Mouse (Mus musculus) olfactory bulb, adult 2 months (tissue): ENCODE measurements at regions not wholly inside any gene's neighbourhood (a gene's known extent, or its start where the extent isn't known, plus 50 kb on each side); places are given as distances from the start of the nearest gene placed in this dataset.
"Not testable (repeated sequence)": the region's sequence is repeated elsewhere in the genome, so short reads cannot be mapped to it uniquely, and the experiment has no call there.

Experiments
- H3K27ac ChIP-seq: fragments of 200-500 bp; 2 replicates; pipeline ENCODE4 v1.5.1; 2012; ENCODE audit warnings: low read depth, low read length; ENCODE audit not compliant: insufficient read depth
- H3K4me1 ChIP-seq: fragments of 200-500 bp; 2 replicates; pipeline ENCODE4 v1.6.1; 2012; ENCODE audit warnings: low read length; ENCODE audit not compliant: control insufficient read depth, insufficient read depth
- H3K4me3 ChIP-seq: fragments of 200-500 bp; 2 replicates; pipeline ENCODE4 v1.5.1; 2012; ENCODE audit warnings: mild to moderate bottlenecking, low read depth, low read length, moderate library complexity; ENCODE audit not compliant: insufficient read depth
- CTCF ChIP-seq: fragments of 200-500 bp; IDR thresholded peaks from 2 replicates; pipeline ENCODE4 v1.5.1; 2012; ENCODE audit warnings: low read depth, mild to moderate bottlenecking, low read length, moderate library complexity; ENCODE audit not compliant: insufficient read depth
- POLR2A ChIP-seq: fragments of 200-500 bp; IDR thresholded peaks from 2 replicates; pipeline ENCODE4 v1.6.1; 2012; ENCODE audit warnings: mild to moderate bottlenecking, low read depth, low read length, moderate library complexity; ENCODE audit not compliant: insufficient read depth
- WGBS: fragments of 180-500 bp; shearing (Covaris S2); methylation state at CpG from one replicate; pipeline ENCODE4 v1.1.7; 2018; 5-methylcytosine and 5-hydroxymethylcytosine counted together

GRCm38 (mm10) chr9:98228907-98229306 lies 58.3 kb upstream of the Nmnat3 start:
- H3K27ac ChIP-seq, result no peak overlapping the region
- TF ChIP-seq POLR2A (no peak), CTCF (no peak)
- no peak overlapping the region for H3K4me3 ChIP-seq
- no peaks in the 10 kb centered on the region for H3K4me1 ChIP-seq
- WGBS, result 89% methylated on average over 7 of the region's 7 CpGs

- H3K4me3 ChIP-seq, H3K4me1 ChIP-seq, H3K27ac ChIP-seq: not testable (repeated sequence)
- WGBS, result 77% methylated on average over 2 of the region's 2 CpGs
These were observed 52.5 kb upstream of the Nmnat3 start for GRCm38 (mm10) chr9:98234731-98235130.
